Mouse (Mus musculus): ENCODE measurements at regions not wholly inside any gene's neighbourhood (a gene's known extent, or its start where the extent isn't known, plus 50 kb on each side); places are given as distances from the start of the nearest gene placed in this dataset.

DNA sequence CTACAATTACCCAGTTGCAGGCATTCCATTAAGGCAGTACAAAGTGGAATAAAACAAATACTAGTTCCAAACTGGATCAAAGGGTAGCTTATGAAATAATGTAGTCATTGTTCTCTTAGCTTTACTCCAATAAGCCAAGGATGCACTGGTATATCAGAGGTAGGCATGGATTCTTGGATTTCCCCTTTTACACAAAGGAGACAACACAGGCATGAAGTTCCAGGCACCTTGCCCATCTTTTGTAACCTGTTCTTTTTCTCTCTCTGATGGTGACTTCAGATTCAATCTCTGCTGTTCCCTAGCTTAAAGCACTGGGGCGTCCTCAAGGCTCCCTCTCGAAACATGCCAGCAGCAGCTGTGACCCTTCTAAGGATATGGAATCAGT lies 613.5 kb upstream of the A1bg start:
- intact Hi-C loops (cut with DNase I) = no loop called here
- no peak for DNase-seq (ENCODE audit: low spot score in 2 of 2)

- DNase-seq (ENCODE audit: low spot score in 2 of 2) = no peak
- intact Hi-C loops (cut with DNase I) = no loop called here
Measured at GRCm38 (mm10) chr15:61535644-61536331, 613.0 kb upstream of the A1bg start.

GRCm38 (mm10) chr15:61535180-61535579 lies 612.4 kb upstream of the A1bg start:
- intact Hi-C loops (cut with DNase I) = no loop called here
- no peak for DNase-seq (ENCODE audit: low spot score in 2 of 2)

- intact Hi-C loops (cut with DNase I) = no loop called here
- DNase-seq (ENCODE audit: low spot score in 2 of 2) = no peak
Measured at GRCm38 (mm10) chr15:61532808-61533207, 610.0 kb upstream of the A1bg start.

DNA sequence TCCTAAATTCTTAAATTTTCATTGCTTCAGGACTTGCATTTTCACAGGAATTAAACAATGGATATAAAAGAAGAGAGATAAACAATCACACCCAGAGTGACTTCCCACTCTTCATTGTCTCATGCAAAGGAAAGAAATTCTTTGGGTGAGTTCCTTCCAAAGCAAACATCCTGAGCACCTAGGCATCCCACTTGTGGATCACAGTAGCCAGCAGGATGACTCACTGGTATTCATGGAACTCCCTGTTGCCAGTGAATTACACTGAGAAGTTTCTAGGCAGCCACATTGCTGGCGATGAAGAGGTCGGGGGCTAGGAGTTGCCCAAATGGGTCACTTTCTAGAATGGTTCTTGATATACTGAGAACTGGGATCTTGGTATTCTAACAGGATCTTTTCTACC lies 609.2 kb upstream of the A1bg start:
- no peak for DNase-seq (ENCODE audit: low spot score in 2 of 2)
- intact Hi-C loops (cut with DNase I) = no loop called here

- no peak for DNase-seq (ENCODE audit: low spot score in 2 of 2)
- intact Hi-C loops (cut with DNase I) = no loop called here
Measured at GRCm38 (mm10) chr15:61523036-61523435, 600.2 kb upstream of the A1bg start.

GRCm38 (mm10) chr15:61517265-61517664 lies 594.5 kb upstream of the A1bg start:
- DNase-seq (ENCODE audit: low spot score in 2 of 2) = no peak
- intact Hi-C loops (cut with DNase I) = loop anchor here (10.0 kb wide), 1 partner anchor 258 kb away; no protein-coding TSS in a partner anchor

DNA sequence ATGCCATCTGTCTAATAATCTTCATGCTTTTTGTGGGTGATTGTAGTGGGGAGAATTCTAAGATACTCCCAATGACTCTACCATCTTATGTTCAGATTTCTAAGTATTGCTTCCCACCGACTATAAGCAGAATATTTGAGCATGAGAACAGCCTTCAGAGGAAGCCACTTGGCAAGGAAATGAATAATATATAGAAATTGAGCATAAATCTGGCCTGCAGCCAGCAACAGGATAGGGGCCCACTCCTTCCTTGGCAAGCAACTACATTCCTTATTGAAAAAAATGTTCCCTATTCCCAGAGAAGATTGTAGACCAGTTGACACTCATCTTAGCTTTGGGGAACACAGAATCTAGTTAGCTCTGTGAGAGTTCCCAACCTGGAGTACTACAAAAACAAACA lies 591.5 kb upstream of the A1bg start:
- DNase-seq (ENCODE audit: low spot score in 2 of 2) = peak in 1 of 2 experiments; percentile 32
- intact Hi-C loops (cut with DNase I) = loop anchor here (10.0 kb wide), 1 partner anchor 260 kb away; no protein-coding TSS in a partner anchor

GRCm38 (mm10) chr15:61508806-61509205 lies 586.0 kb upstream of the A1bg start:
- DNase-seq (ENCODE audit: low spot score in 2 of 2) = peak in 1 of 2 experiments; percentile 13
- intact Hi-C loops (cut with DNase I) = no loop called here

GRCm38 (mm10) chr15:61506361-61506897 lies 583.6 kb upstream of the A1bg start:
- DNase-seq (ENCODE audit: low spot score in 2 of 2) = no peak
- intact Hi-C loops (cut with DNase I) = no loop called here

- intact Hi-C loops (cut with DNase I) = no loop called here
- DNase-seq (ENCODE audit: low spot score in 2 of 2) = no peak
Measured at GRCm38 (mm10) chr15:61503436-61503835, 580.6 kb upstream of the A1bg start.

- DNase-seq (ENCODE audit: low spot score in 2 of 2) = no peak
Measured at GRCm38 (mm10) chr15:61489731-61490130, 566.9 kb upstream of the A1bg start.

GRCm38 (mm10) chr15:61481861-61482260 lies 559.0 kb upstream of the A1bg start:
- intact Hi-C loops (cut with DNase I) = no loop called here
- DNase-seq (ENCODE audit: low spot score in 2 of 2) = no peak

More at GRCm38 (mm10) chr15:61489731-61490130, 566.9 kb upstream of the A1bg start:
- intact Hi-C loops (cut with DNase I) = no loop called here

DNA sequence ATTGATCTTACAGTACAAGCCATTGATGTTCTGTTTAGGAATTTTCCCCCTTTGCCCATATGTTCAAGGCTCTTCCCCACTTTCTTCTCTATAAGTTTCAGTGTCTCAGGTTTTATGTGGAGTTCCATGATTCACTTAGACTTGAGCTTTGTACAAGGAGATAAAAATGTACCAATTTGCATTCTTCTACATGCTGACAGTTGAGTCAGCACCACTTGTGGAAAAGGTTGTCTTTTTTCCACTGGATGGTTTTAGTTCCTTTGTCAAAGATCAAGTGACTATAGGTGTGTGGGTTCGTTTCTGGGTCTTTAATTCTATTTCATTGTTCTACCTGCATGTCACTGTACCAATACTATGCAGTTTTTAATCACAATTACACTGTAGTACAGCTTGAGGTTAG lies 551.1 kb upstream of the A1bg start:
- no peak for DNase-seq (ENCODE audit: low spot score in 2 of 2)
- intact Hi-C loops (cut with DNase I) = no loop called here

DNA sequence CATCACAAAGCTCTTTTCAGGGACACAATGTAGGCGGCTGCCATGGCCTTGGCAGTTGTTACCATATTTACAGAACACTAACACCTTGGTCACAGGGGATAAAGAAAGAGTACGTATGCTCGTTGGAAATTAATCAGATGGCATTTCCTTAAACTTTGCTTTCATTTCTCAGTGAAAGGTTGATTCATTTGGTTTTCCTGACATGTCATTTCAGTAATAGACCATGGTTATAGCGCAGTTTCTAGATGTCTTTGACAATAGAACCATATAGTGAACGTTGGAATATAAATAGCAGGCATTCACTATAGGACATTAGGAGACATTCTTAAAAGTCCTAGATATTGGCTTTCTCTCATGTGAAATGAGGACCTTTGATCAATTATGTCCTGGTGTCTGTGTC lies 532.2 kb upstream of the A1bg start:
- intact Hi-C loops (cut with DNase I) = no loop called here
- no peak for DNase-seq (ENCODE audit: low spot score in 2 of 2)

DNA sequence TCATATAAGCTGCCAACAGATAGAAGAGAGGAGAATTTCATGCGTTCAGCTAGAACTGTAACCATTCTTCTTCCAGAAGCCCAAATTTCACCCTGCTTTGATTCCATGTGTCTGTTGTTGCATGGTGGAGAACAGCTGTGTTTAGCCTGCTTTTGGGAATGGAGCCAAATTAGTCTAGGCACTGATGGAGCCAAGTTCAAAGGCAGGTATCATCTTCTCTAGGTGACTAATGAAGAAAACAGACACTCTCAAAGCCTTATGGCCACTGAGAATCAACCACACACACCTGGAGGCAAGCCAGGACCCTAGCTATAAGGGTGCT lies 531.5 kb upstream of the A1bg start:
- intact Hi-C loops (cut with DNase I) = no loop called here
- DNase-seq (ENCODE audit: low spot score in 2 of 2) = no peak

GRCm38 (mm10) chr15:61453656-61454349 lies 531.0 kb upstream of the A1bg start:
- DNase-seq (ENCODE audit: low spot score in 2 of 2) = no peak
- intact Hi-C loops (cut with DNase I) = no loop called here

GRCm38 (mm10) chr15:61450217-61450616 lies 527.4 kb upstream of the A1bg start:
- intact Hi-C loops (cut with DNase I) = no loop called here

DNA sequence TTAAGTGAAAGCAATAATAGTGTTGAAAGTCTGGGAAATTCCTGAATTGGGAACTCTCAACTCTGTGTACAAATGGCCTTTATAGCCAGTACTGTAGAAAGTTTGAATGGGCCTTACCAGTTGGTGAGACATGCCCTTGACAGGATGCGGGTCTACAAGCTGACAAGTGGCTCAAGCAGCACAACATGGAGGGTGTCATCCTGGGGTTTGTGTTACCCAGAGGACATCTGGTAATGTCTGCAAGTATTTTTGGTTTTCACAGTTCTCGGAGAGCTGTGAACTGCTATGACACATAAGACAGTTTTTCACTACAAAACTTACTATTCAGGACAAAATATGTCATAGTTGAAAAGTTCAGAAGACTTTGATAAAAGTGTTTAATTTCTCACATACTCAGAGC lies 525.7 kb upstream of the A1bg start:
- DNase-seq (ENCODE audit: low spot score in 2 of 2) = no peak
- intact Hi-C loops (cut with DNase I) = no loop called here

More at GRCm38 (mm10) chr15:61450217-61450616, 527.4 kb upstream of the A1bg start:
- DNase-seq (ENCODE audit: low spot score in 2 of 2) = no peak

DNA sequence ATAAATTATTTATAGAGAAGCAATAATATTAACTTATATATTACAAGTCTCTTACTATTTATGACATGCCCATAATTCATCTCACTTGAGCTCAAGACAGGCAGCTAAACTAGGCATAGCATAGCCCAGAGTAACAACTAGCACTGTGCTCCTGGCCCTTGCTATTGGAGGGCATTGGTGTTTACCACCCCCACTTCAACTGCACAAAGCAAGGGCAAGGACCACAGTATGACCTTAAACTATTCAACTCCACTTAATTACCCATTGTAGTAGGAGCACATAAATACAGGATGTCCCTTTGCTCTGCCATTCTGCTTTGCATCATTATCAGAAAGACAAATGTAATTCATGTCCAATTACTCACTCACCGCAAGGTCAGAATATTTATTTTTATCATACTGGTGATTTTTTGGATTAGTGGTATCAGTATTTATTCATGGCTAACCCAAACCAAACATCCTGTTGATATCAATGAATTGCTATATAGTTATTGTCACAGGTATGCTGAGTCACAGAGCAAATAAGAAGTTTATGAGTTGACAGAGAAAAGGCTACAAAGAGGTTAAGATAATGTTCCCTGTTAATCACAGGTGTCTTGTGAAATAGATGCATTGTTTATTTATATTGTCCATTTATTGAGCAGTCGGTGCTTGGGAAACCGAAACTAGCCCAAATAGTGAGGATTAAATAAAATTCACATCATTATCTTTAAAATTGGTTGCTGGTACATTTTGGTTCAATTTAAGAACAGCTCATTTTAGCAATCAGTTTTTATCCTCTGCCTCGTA lies 523.4 kb upstream of the A1bg start:
- DNase-seq (ENCODE audit: low spot score in 2 of 2) = no peak
- intact Hi-C loops (cut with DNase I) = no loop called here

Data from left cerebral cortex, postnatal 36 days (tissue).